Mouse (Mus musculus): ENCODE results near the gene Aqp12.

GRCm38 (mm10) chr1:93012103-93012585, 6.0 kb downstream of the Aqp12 start:
- no peak for TF ChIP-seq CTCF (IDR thresholded peaks at IDR 0.05; ENCODE audit: control insufficient read depth, insufficient read depth, insufficient read length)
- TF ChIP-seq MYOD1 (IDR thresholded peaks at IDR 0.05; ENCODE audit: control insufficient read depth, insufficient read length, low read depth): no peak
- TF ChIP-seq FOSL1 (IDR thresholded peaks at IDR 0.05; ENCODE audit: insufficient read depth, low read length, poor library complexity, severe bottlenecking): no peak
- no peak for TF ChIP-seq MAX (IDR thresholded peaks at IDR 0.05)

All from C2C12 (cell line).